Mouse (Mus musculus) E14TG2a.4 (cell line): ENCODE results near the gene En2.

Experiments
- CTCF ChIP-seq: conservative IDR thresholded peaks from 2 replicates; pipeline ENCODE4 v1.5.1; 2014; ENCODE audit warnings: low read length
- NANOG ChIP-seq: IDR thresholded peaks from 2 replicates; pipeline ENCODE4 v1.6.1; 2014; ENCODE audit warnings: borderline replicate concordance, low read length, mixed read lengths

DNA sequence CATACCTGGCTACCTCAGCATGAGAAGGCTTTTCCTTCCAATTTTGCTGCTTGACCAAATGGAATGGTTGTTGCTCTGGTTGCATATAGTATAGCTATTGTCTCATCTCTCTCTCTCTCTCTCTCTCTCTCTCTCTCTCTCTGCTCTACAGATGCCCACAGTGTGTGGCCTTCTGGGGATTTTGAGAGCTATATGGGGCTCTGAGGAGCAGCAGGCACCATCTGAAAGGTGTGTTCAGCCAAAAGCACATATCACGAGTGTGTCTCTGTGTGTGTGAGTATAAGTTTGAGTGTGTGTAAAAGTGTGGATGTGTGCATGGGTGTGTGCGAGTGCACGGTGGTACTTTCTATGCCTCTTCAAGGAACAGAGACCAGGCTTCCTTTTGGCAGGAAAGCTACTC is 45.9 kb upstream of the En2 start:
- TF ChIP-seq CTCF (no peak), NANOG (no peak)
